Mouse (Mus musculus) liver, embryonic 16.5 days (tissue): ENCODE measurements around the gene Abcb1b. TPM values are rescaled to one million over a fixed set of nuclear protein-coding genes. Genes with fewer than 3 reads are reported as not detected.
A peak's percentile ranks its signal among the peaks of the same experiment; 100 is the strongest.

Source experiments
- ATAC-seq: fragments of 200-750 bp; cut with Nextera tagmentation; 2 replicates; pipeline ENCODE4 v1.8.0; 2017; ENCODE audit warnings: low read depth, mild to moderate bottlenecking, moderate number of reproducible peaks, moderate library complexity
- H3K27ac ChIP-seq: fragments of 300-500 bp; sonication (generic); 2 replicates; pipeline ENCODE4 v1.5.1; 2014; ENCODE audit warnings: mild to moderate bottlenecking, low read length
- H3K27me3 ChIP-seq: fragments of 300-500 bp; sonication (generic); 2 replicates; pipeline ENCODE4 v1.6.1; 2014; ENCODE audit warnings: low read depth, low read length, mixed read lengths; ENCODE audit not compliant: control insufficient read depth, insufficient read depth
- H3K36me3 ChIP-seq: fragments of 300-500 bp; sonication (generic); 2 replicates; pipeline ENCODE4 v1.6.1; 2014; ENCODE audit warnings: mild to moderate bottlenecking; ENCODE audit not compliant: control insufficient read depth, insufficient read depth
- H3K4me1 ChIP-seq: fragments of 300-500 bp; sonication (generic); 2 replicates; pipeline ENCODE4 v1.6.1; 2014; ENCODE audit warnings: low read depth, low read length, mixed read lengths; ENCODE audit not compliant: control insufficient read depth
- H3K4me2 ChIP-seq: fragments of 300-500 bp; sonication (generic); 2 replicates; pipeline ENCODE4 v1.6.1; 2014; ENCODE audit warnings: low read depth, low read length, mixed read lengths
- H3K4me3 ChIP-seq: fragments of 300-500 bp; sonication (generic); 2 replicates; pipeline ENCODE4 v1.5.1; 2014; ENCODE audit warnings: low read depth, mild to moderate bottlenecking, low read length
- H3K9ac ChIP-seq: fragments of 300-500 bp; sonication (generic); 2 replicates; pipeline ENCODE4 v1.6.1; 2014; ENCODE audit warnings: low read depth, low read length
- H3K9me3 ChIP-seq: fragments of 300-500 bp; sonication (generic); replicated peaks from 2 replicates; pipeline ENCODE4 v1.6.1; 2016; ENCODE audit warnings: low read length; ENCODE audit not compliant: control insufficient read depth
- WGBS: fragments of 180-500 bp; shearing (Covaris S2); extraction: QIAGEN DNeasy Blood & Tissue Kit; methylation state at CpG from one replicate; pipeline ENCODE4 v1.1.7; 2014; ENCODE audit not compliant: insufficient replicate concordance; 5-methylcytosine and 5-hydroxymethylcytosine counted together
- polyA plus RNA-seq: library from polyadenylated mRNA; unstranded; fragments of >200 nt; fragmentation: Nextera tagmentation; extraction: Ambion mirVana; gene quantifications from 2 replicates; pipeline ENCODE4 v1.2.1, GENCODE M21; 2015

Abcb1b gene
- polyA plus RNA-seq, 1 experiment from 2014 or later: 0.53 TPM

- H3K4me3 ChIP-seq: no peak overlapping the region
- H3K9ac ChIP-seq: no peak overlapping the region
- no peaks in the 10 kb centered on the region for H3K27me3 ChIP-seq
- H3K36me3 ChIP-seq: no peaks in the 10 kb centered on the region
- H3K27ac ChIP-seq: no peak overlapping the region
- 63% methylated on average over 2 of the region's 2 CpGs for WGBS
- no peak overlapping the region for H3K4me2 ChIP-seq
- no peaks in the 10 kb centered on the region for H3K4me1 ChIP-seq
- no peak for ATAC-seq
- no peaks in the 10 kb centered on the region for H3K9me3 ChIP-seq
Measured at GRCm38 (mm10) chr5:8885837-8886236, 87.9 kb downstream of the Abcb1b start.

- Histone ChIP-seq H3K9ac (peak within 1 kb of the TSS; percentile 86), H3K4me3 (peak within 1 kb of the TSS; percentile 92), H3K4me1 (peaks cover 31% of the 10 kb centered on the region), H3K27ac (peak within 1 kb of the TSS; percentile 97), H3K9me3 (no peaks in the 10 kb centered on the region), H3K36me3 (peaks cover 9% of the 10 kb centered on the region), H3K27me3 (no peaks in the 10 kb centered on the region), H3K4me2 (peak within 1 kb of the TSS; percentile 94)
- under 1% methylated on average over 65 of the region's 65 CpGs for WGBS
- ATAC-seq: peak; percentile 90
Measured at GRCm38 (mm10) chr5:8893300-8894103, 95.6 kb downstream of the Abcb1b start, which contains the start of gene Abcb4. TSS of gene Abcb4 (plus strand) at chr5:8893717.

GRCm38 (mm10) chr5:8894104-8894425 lies 96.1 kb downstream of the Abcb1b start:
- WGBS: 2% methylated on average over 15 of the region's 15 CpGs
- Histone ChIP-seq H3K27ac (peak overlapping the region; percentile 97), H3K36me3 (peaks cover 9% of the 10 kb centered on the region), H3K4me3 (peak overlapping the region; percentile 92), H3K27me3 (no peaks in the 10 kb centered on the region), H3K4me1 (peaks cover 31% of the 10 kb centered on the region), H3K4me2 (peak overlapping the region; percentile 94), H3K9ac (peak overlapping the region; percentile 86), H3K9me3 (no peaks in the 10 kb centered on the region)
- ATAC-seq: no peak

- Histone ChIP-seq H3K27ac (peak overlapping the region; percentile 97), H3K36me3 (peaks cover 13% of the 10 kb centered on the region), H3K9ac (peak overlapping the region; percentile 86), H3K4me2 (peak overlapping the region; percentile 94), H3K4me3 (peak overlapping the region; percentile 92), H3K4me1 (peaks cover 31% of the 10 kb centered on the region), H3K9me3 (no peaks in the 10 kb centered on the region), H3K27me3 (no peaks in the 10 kb centered on the region)
- peak; percentile 58 for ATAC-seq
- 16% methylated on average over 15 of the region's 15 CpGs for WGBS
Measured at GRCm38 (mm10) chr5:8894641-8895490, 96.9 kb downstream of the Abcb1b start.

- no peak for ATAC-seq
- H3K9ac ChIP-seq: no peak overlapping the region
- peaks cover 20% of the 10 kb centered on the region for H3K36me3 ChIP-seq
- no peaks in the 10 kb centered on the region for H3K27me3 ChIP-seq
- no peak overlapping the region; the same call in 1 of the 2 replicates for H3K4me3 ChIP-seq
- H3K27ac ChIP-seq: no peak overlapping the region
- H3K9me3 ChIP-seq: no peaks in the 10 kb centered on the region
- H3K4me2 ChIP-seq: peak overlapping the region; percentile 94; the same call in 1 of the 2 replicates
- WGBS: 56% methylated on average over 1 of the region's 1 CpGs
- H3K4me1 ChIP-seq: peaks cover 31% of the 10 kb centered on the region
Measured at GRCm38 (mm10) chr5:8896198-8896597, 98.3 kb downstream of the Abcb1b start.

GRCm38 (mm10) chr5:8898246-8898645 lies 100.3 kb downstream of the Abcb1b start:
- Histone ChIP-seq H3K4me1 (peaks cover 15% of the 10 kb centered on the region), H3K36me3 (peaks cover 22% of the 10 kb centered on the region), H3K27me3 (no peaks in the 10 kb centered on the region), H3K27ac (no peak overlapping the region), H3K4me2 (no peak overlapping the region), H3K9ac (no peak overlapping the region), H3K4me3 (no peak overlapping the region), H3K9me3 (no peaks in the 10 kb centered on the region)
- 75% methylated on average over 3 of the region's 3 CpGs for WGBS
- no peak for ATAC-seq

- H3K4me1 ChIP-seq: peaks cover 7% of the 10 kb centered on the region
- peaks cover 27% of the 10 kb centered on the region for H3K36me3 ChIP-seq
- no peak overlapping the region for H3K4me2 ChIP-seq
- no peaks in the 10 kb centered on the region for H3K27me3 ChIP-seq
- no peak overlapping the region for H3K4me3 ChIP-seq
- H3K9ac ChIP-seq: no peak overlapping the region
- 79% methylated on average over 1 of the region's 1 CpGs for WGBS
- no peaks in the 10 kb centered on the region for H3K9me3 ChIP-seq
- H3K27ac ChIP-seq: no peak overlapping the region
- ATAC-seq: no peak
Measured at GRCm38 (mm10) chr5:8901001-8901400, 103.1 kb downstream of the Abcb1b start.

- H3K4me3 ChIP-seq: no peak overlapping the region
- H3K27me3 ChIP-seq: no peaks in the 10 kb centered on the region
- H3K4me1 ChIP-seq: peaks cover 3% of the 10 kb centered on the region
- no peak overlapping the region for H3K9ac ChIP-seq
- H3K9me3 ChIP-seq: no peaks in the 10 kb centered on the region
- H3K36me3 ChIP-seq: peaks cover 30% of the 10 kb centered on the region
- no peak overlapping the region for H3K4me2 ChIP-seq
- 75% methylated on average over 6 of the region's 6 CpGs for WGBS
- no peak for ATAC-seq
- H3K27ac ChIP-seq: no peak overlapping the region
Measured at GRCm38 (mm10) chr5:8902141-8902817, 104.3 kb downstream of the Abcb1b start.
